Mouse (Mus musculus): ENCODE results near the gene Pnkp. TPM values are rescaled to one million over a fixed set of nuclear protein-coding genes. Genes with fewer than 3 reads are reported as not detected.

The Pnkp gene
- polyA plus RNA-seq, 1 experiment: 22.3 TPM

- H3K9me3 ChIP-seq (replicated peaks; ENCODE audit: control insufficient read depth, insufficient read depth, low read length, poor library complexity, severe bottlenecking): no peaks in the 10 kb centered on the region
- peak overlapping the region; percentile 20; the same call in 1 of the 2 replicates for H3K4me3 ChIP-seq (ENCODE audit: low read depth, low read length)
- no peaks in the 10 kb centered on the region; the same call in 1 of the 2 replicates for H3K27me3 ChIP-seq (ENCODE audit: control insufficient read depth, insufficient read depth, low read length, poor library complexity, severe bottlenecking)
- 0 out of 2 replicates have a peak overlapping the region, but pooled peaks have one; percentile 14 for H3K9ac ChIP-seq (ENCODE audit: low read depth, poor library complexity, severe bottlenecking)
- no peaks in the 10 kb centered on the region for H3K4me1 ChIP-seq (ENCODE audit: control insufficient read depth, insufficient read depth, low read length)
- peaks cover 5% of the 10 kb centered on the region for H3K36me3 ChIP-seq (ENCODE audit: control insufficient read depth, insufficient read depth, low read length, poor library complexity, severe bottlenecking)
- TF ChIP-seq CTCF (IDR thresholded peaks at IDR 0.05; ENCODE audit: low read depth, low read length) (no peak), POLR2A (IDR thresholded peaks at IDR 0.05; ENCODE audit: insufficient read depth, low read length) (no peak), EP300 (IDR thresholded peaks at IDR 0.05; ENCODE audit: insufficient read depth, low read depth, low read length) (no peak)
- H3K27ac ChIP-seq (ENCODE audit: insufficient read depth, low read length): no peak overlapping the region
Observed at GRCm38 (mm10) chr7:44812651-44813325, 44.2 kb upstream of the Pnkp start.

- peaks cover 14% of the 10 kb centered on the region for H3K36me3 ChIP-seq (ENCODE audit: control insufficient read depth, insufficient read depth, low read length, poor library complexity, severe bottlenecking)
- no peak overlapping the region for H3K27ac ChIP-seq (ENCODE audit: insufficient read depth, low read length)
- no peaks in the 10 kb centered on the region; the same call in 1 of the 2 replicates for H3K27me3 ChIP-seq (ENCODE audit: control insufficient read depth, insufficient read depth, low read length, poor library complexity, severe bottlenecking)
- H3K9ac ChIP-seq (ENCODE audit: low read depth, poor library complexity, severe bottlenecking): no peak overlapping the region
- no peaks in the 10 kb centered on the region for H3K4me1 ChIP-seq (ENCODE audit: control insufficient read depth, insufficient read depth, low read length)
- no peaks in the 10 kb centered on the region for H3K9me3 ChIP-seq (replicated peaks; ENCODE audit: control insufficient read depth, insufficient read depth, low read length, poor library complexity, severe bottlenecking)
- no peak overlapping the region for H3K4me3 ChIP-seq (ENCODE audit: low read depth, low read length)
- no peak for TF ChIP-seq POLR2A (IDR thresholded peaks at IDR 0.05; ENCODE audit: insufficient read depth, low read length)
- TF ChIP-seq CTCF (IDR thresholded peaks at IDR 0.05; ENCODE audit: low read depth, low read length): no peak
- TF ChIP-seq EP300 (IDR thresholded peaks at IDR 0.05; ENCODE audit: insufficient read depth, low read depth, low read length): no peak
Observed at GRCm38 (mm10) chr7:44813985-44814384, 43.0 kb upstream of the Pnkp start.

GRCm38 (mm10) chr7:44814423-44814822 lies 42.5 kb upstream of the Pnkp start:
- no peaks in the 10 kb centered on the region; the same call in 1 of the 2 replicates for H3K27me3 ChIP-seq (ENCODE audit: control insufficient read depth, insufficient read depth, low read length, poor library complexity, severe bottlenecking)
- no peak overlapping the region for H3K4me3 ChIP-seq (ENCODE audit: low read depth, low read length)
- H3K36me3 ChIP-seq (ENCODE audit: control insufficient read depth, insufficient read depth, low read length, poor library complexity, severe bottlenecking): peaks cover 14% of the 10 kb centered on the region
- TF ChIP-seq POLR2A (IDR thresholded peaks at IDR 0.05; ENCODE audit: insufficient read depth, low read length) (no peak), CTCF (IDR thresholded peaks at IDR 0.05; ENCODE audit: low read depth, low read length) (no peak), EP300 (IDR thresholded peaks at IDR 0.05; ENCODE audit: insufficient read depth, low read depth, low read length) (no peak)
- no peak overlapping the region for H3K27ac ChIP-seq (ENCODE audit: insufficient read depth, low read length)
- H3K9ac ChIP-seq (ENCODE audit: low read depth, poor library complexity, severe bottlenecking): 0 out of 2 replicates have a peak overlapping the region, but pooled peaks have one; percentile 99
- H3K9me3 ChIP-seq (replicated peaks; ENCODE audit: control insufficient read depth, insufficient read depth, low read length, poor library complexity, severe bottlenecking): no peaks in the 10 kb centered on the region
- H3K4me1 ChIP-seq (ENCODE audit: control insufficient read depth, insufficient read depth, low read length): no peaks in the 10 kb centered on the region

- H3K36me3 ChIP-seq (ENCODE audit: control insufficient read depth, insufficient read depth, low read length, poor library complexity, severe bottlenecking): peaks cover 19% of the 10 kb centered on the region
- TF ChIP-seq CTCF (IDR thresholded peaks at IDR 0.05; ENCODE audit: low read depth, low read length) (no peak), EP300 (IDR thresholded peaks at IDR 0.05; ENCODE audit: insufficient read depth, low read depth, low read length) (no peak), POLR2A (IDR thresholded peaks at IDR 0.05; ENCODE audit: insufficient read depth, low read length) (no peak)
- H3K27ac ChIP-seq (ENCODE audit: insufficient read depth, low read length): no peak overlapping the region
- H3K27me3 ChIP-seq (ENCODE audit: control insufficient read depth, insufficient read depth, low read length, poor library complexity, severe bottlenecking): no peaks in the 10 kb centered on the region; the same call in 1 of the 2 replicates
- peak overlapping the region; percentile 43 for H3K4me3 ChIP-seq (ENCODE audit: low read depth, low read length)
- H3K4me1 ChIP-seq (ENCODE audit: control insufficient read depth, insufficient read depth, low read length): peaks cover 2% of the 10 kb centered on the region
- H3K9me3 ChIP-seq (replicated peaks; ENCODE audit: control insufficient read depth, insufficient read depth, low read length, poor library complexity, severe bottlenecking): no peaks in the 10 kb centered on the region
- H3K9ac ChIP-seq (ENCODE audit: low read depth, poor library complexity, severe bottlenecking): peak overlapping the region; percentile 99
Observed at GRCm38 (mm10) chr7:44814952-44815553, 41.9 kb upstream of the Pnkp start.

- peak within 1 kb of the TSS; percentile 98 for H3K4me3 ChIP-seq (ENCODE audit: low read depth, low read length)
- TF ChIP-seq POLR2A (IDR thresholded peaks at IDR 0.05; ENCODE audit: insufficient read depth, low read length) (peak; percentile 32), CTCF (IDR thresholded peaks at IDR 0.05; ENCODE audit: low read depth, low read length) (no peak), EP300 (IDR thresholded peaks at IDR 0.05; ENCODE audit: insufficient read depth, low read depth, low read length) (peak; percentile 75; the same call in 1 of the 2 replicates)
- peak within 1 kb of the TSS; percentile 99 for H3K9ac ChIP-seq (ENCODE audit: low read depth, poor library complexity, severe bottlenecking)
- H3K4me1 ChIP-seq (ENCODE audit: control insufficient read depth, insufficient read depth, low read length): peaks cover 4% of the 10 kb centered on the region
- H3K27ac ChIP-seq (ENCODE audit: insufficient read depth, low read length): peak within 1 kb of the TSS; percentile 83
- peaks cover 27% of the 10 kb centered on the region for H3K36me3 ChIP-seq (ENCODE audit: control insufficient read depth, insufficient read depth, low read length, poor library complexity, severe bottlenecking)
- H3K27me3 ChIP-seq (ENCODE audit: control insufficient read depth, insufficient read depth, low read length, poor library complexity, severe bottlenecking): no peaks in the 10 kb centered on the region; the same call in 1 of the 2 replicates
- H3K9me3 ChIP-seq (replicated peaks; ENCODE audit: control insufficient read depth, insufficient read depth, low read length, poor library complexity, severe bottlenecking): no peaks in the 10 kb centered on the region
Observed at GRCm38 (mm10) chr7:44815721-44816469, 41.0 kb upstream of the Pnkp start, which contains the start of the genes Nup62 and Il4i1. TSS of gene Nup62 (plus strand) at chr7:44816088. TSS of gene Il4i1 (plus strand) at chr7:44816387.

Data from ES-Bruce4 (cell line).